Mouse (Mus musculus) mouse embryonic stem cell (cell line): Measurements from ENCODE around the gene Cnga4.
"Not testable (repeated sequence)": the region's sequence is repeated elsewhere in the genome, so short reads cannot be mapped to it uniquely, and the experiment has no call there.

ENCODE experiments used
- in situ Hi-C, 2 experiments: fragments of 300-500 bp; cut with MboI; formaldehyde crosslinking; loops; 1 replicate in 1 of 2; 3 replicates in 1 of 2; pipeline ENCODE4 v1.14.3; 2019 to 2020; ENCODE audit warnings: low sequenced_read_pairs in 2 of 2, low pct_unique_long_range_greater_than_20kb in 1 of 2, mixed read lengths in 1 of 2; ENCODE audit not compliant: unreplicated experiment in 1 of 2

Cnga4 gene

DNA sequence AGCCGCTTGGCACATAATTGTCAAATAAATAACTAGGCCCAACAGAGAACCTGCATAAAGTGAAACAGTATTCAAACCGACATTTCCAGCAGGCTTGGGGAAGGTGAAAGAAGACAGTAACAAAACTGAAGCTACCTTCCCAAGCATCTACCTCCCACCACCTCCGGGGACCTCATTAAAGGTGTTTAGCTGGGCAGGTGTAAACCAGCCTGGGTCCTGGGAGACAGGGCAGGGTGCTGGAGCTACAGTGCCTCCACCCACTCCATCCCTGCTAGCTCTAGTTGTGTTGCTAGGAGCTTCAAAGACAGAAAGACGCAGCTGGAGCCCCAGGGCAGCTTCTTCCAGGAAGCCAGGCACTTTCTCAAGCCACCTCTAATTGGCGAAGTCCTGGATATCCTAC lies at the start of gene Cnga4:
Gene Cnga4 (plus strand): TSS at position 301 of the 400 bp plus-strand sequence.
- in situ Hi-C loops: no loop called here

DNA sequence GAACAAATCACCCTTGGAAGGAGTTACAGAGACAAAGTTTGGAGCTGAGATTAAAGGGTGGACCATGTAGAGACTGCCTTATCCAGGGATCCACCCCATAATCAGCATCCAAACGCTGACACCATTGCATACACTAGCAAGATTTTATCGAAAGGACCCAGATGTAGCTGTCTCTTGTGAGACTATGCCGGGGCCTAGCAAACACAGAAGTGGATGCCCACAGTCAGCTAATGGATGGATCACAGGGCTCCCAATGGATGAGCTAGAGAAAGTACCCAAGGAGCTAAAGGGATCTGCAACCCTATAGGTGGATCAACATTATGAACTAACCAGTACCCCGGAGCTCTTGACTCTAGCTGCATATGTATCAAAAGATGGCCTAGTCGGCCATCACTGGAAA lies 48.3 kb upstream of the Cnga4 start:
- in situ Hi-C loops: not testable (repeated sequence)

DNA sequence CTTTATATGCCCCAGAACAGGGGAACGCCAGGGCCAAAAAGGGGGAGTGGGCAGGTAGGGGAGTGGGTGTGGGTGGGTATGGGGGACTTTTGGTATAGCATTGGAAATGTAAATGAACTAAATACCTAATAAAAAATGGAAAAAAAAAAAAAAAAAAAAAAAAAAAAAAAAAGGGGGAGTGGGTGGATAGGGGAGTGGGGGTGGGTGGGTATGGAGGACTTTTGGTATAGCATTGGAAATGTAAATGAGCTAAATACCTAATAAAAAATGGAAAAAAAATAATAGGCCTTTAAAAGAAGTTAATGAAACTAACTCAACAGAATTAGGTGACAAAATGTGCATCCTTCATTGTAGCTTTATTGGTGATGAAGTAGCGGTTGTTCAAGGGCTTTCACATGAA lies 47.9 kb upstream of the Cnga4 start:
- in situ Hi-C loops: not testable (repeated sequence)

DNA sequence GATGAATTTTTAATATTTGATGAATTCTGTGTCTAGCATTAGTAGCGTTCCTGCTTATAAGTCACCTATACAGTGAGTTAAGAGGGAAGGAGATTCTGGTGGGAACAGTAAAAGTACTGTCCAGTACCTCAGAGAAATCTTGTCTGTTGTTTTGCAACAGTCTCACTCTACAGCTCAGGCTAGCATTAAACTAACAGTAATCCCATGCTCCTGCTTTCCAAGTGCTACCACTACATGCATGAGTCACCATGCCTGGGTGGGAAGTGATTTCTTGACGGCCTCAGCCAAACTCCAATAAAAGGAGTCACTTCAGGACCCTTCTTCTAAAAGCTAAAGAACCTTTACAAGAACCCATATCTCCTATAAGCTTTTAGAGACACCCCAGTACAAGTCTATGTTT lies 42.7 kb upstream of the Cnga4 start:
- in situ Hi-C loops: no loop called here

DNA sequence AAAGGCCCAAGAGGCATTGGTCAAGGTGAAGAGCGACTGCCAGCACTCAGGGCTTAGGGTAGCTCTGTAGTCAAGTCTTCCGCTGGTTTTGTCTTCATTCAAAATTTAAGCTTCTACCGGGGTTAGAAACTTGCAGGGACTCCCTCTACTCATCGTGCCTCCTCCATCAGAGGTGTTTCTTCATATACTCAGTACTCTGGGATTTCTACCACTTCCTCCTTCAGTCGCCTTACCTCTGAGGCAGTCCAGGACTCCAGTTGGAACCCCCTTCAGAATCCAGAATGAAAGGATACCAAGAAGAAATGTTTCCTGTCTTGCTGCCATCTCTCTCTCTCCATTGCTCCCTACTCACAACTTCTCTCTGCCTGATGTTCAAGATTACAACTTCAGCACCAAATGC lies 37.1 kb upstream of the Cnga4 start:
- in situ Hi-C loops: no loop called here

DNA sequence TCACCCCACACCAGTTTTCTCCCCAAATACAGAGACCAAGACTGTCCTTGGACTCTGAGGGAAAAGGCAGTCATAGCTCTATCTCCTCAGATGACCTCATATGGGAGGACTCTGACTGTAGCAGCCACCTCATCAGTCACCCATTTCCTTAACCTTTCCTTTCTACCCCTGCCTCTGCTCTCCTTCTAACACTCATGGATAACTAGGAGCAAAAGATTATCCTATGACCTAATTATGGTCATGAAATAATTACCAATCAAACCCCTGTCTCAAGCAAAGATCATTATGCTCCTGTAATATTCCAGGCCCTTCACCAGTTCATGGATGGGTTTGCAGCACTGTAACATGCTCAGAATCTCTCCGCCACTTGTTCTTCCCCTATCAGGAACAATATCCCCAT lies 36.4 kb upstream of the Cnga4 start, which contains the start of gene Olfr692:
Gene Olfr692 (plus strand): TSS at position 301 of the 400 bp plus-strand sequence.
- in situ Hi-C loops: no loop called here

DNA sequence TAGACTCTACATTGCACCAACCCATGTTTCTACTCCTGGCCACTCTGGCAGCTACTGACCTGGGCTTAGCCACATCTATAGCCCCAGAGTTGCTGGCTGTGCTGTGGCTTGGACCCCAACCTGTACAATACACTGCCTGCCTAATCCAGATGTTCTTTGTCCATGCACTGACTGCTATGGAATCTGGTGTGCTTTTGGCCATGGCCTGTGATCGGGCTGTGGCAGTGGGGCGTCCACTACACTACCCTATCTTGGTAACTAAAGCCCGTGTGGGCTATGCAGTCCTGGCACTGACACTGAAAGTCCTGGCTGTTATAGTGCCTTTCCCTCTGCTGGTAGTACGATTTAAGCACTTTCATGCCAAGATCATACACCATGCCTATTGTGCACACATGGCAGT lies 35.8 kb upstream of the Cnga4 start:
- in situ Hi-C loops: no loop called here

DNA sequence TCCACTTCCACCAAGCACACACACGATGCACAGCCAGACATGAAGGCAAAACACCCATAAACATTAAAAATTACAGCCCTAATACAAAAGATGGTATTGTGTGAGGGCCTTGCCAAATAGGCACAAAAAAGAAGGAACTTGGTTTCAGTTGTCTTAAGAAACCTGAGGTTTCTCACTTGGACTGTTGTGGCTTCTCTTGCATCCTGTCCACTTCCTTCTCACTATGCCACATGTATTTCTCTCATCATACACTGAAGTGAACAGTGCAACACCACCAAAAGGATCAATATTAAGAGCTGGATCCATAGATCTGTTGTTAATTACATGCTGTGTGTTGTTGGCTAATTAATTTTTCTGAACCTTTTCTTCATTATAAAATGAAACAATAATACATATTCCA lies 31.5 kb upstream of the Cnga4 start:
- in situ Hi-C loops: no loop called here

DNA sequence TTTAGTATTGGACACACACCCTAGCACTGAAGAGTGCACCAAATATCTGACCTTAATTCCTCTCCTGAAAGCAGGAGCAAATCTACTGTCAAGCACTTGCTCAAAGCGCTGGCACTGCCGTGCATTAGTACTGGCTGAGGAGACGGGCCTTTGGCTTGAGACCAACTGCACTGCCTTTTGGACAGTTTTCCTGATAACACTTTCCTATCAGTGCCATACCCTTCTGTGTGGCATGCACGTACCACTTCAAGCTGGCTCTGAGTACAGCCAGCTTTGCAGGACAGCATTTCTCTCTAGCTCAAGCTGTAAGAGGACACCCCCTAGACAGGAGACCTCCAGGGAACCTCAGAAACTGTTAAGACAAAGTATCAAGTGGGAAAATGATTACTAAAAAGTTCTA lies 30.9 kb upstream of the Cnga4 start:
- in situ Hi-C loops: no loop called here

DNA sequence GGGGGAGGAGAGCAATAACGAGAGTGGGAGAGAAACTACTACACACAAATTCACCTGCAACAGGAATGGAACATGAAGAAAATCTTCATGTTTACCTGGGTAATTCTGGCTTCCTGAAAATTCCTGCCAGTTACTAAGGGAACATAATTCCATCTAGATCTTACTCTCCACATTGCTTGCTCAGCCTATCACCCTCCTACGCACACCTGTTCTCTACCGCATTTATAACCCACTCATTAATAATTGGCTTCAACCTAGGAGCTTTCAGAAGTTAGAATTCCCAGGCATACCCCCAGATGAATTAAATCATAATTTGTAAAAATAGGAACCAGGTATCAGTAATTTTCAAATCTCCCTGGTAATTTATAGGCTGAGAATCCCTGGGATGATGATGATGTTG lies 30.4 kb upstream of the Cnga4 start:
- in situ Hi-C loops: no loop called here

DNA sequence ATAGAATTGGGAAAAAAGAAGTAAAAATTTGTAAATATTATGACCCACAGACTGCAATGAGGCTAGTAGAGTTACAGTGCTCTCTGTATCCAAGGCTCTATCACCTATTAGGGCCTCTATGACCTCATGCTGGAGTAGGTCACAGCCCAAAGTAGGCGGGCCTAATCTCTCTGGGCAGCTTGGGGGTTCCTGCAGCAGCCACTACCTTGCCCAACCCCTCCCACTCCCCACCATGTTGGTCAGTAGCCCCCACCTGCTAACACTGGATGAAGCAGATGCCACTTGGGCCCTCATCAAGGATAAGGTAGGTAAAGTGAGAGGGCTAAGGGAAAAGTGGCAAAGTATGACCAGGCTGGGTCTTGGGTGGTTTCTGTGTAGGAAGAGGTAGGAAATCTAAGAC lies 29.5 kb upstream of the Cnga4 start, which contains the start of gene Gm5901:
Gene Gm5901 (plus strand): TSS at position 173 of the 400 bp plus-strand sequence.
- in situ Hi-C loops: loop anchor here in 1 of 2 experiments (25.0 kb wide), 1 partner anchor 1138 kb away; the partner anchor contains the start of gene Trim34a

DNA sequence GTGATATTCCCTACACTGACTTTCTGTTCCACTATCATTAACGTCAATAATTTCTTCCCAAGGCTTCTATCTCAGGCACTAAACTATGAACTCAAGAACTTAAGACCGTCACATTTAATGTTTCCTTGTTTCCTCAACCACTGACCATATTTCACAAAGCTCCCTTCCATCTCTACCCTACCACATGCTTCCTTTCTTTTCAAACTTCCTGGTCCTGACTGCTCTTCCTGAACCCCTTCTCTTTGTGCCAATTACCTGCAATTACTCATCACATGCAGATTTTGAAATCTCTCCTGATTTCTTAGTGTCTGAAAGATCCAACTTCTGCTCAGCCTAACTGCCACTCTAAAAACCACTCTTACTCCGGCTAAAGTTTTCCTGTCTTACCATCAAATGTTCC lies 24.0 kb upstream of the Cnga4 start:
- in situ Hi-C loops: loop anchor here in 1 of 2 experiments (25.0 kb wide), 1 partner anchor 1143 kb away; the partner anchor contains the start of gene Trim34a

DNA sequence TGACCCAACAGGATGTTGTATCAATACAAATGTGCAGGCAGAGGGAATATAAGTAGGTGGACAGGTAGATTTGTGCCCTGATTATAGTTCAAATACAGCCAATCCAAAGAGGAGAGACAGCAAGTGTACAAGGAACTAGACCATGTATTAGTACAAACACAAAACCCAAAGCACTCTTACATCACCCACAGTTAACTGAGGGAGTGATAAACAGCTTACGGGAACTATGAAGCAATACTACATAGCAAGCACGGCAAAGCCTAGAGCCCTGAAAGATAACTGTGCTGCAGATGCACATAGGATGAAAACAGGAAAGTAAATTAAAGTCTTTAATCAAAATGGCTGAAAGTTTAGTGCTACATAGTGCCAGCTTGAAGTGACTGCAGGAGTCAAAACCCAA lies 16.7 kb upstream of the Cnga4 start:
- in situ Hi-C loops: loop anchor here in 1 of 2 experiments (25.0 kb wide), 1 partner anchor 1150 kb away; the partner anchor contains the start of gene Trim34a

DNA sequence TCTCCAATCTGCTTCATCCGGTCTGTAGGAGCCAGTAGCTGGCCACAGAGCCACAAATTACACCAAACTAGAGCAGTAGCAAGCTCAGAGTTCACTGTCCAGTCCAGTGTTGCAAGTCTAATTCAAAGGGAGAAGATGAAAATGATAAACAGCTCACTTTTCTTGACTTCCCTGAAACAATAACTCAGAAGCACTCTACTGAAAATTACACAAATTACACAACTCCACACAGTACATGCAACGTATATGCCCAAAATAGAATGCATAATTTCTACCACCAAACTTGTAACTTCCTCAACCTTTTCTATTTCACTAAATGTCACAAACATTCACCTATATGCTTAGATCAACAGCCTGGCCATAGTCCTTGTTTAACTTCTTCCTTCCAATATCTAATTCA lies 14.1 kb upstream of the Cnga4 start:
- in situ Hi-C loops: loop anchor here in 1 of 2 experiments (25.0 kb wide), 1 partner anchor 1153 kb away; the partner anchor contains the start of gene Trim34a

DNA sequence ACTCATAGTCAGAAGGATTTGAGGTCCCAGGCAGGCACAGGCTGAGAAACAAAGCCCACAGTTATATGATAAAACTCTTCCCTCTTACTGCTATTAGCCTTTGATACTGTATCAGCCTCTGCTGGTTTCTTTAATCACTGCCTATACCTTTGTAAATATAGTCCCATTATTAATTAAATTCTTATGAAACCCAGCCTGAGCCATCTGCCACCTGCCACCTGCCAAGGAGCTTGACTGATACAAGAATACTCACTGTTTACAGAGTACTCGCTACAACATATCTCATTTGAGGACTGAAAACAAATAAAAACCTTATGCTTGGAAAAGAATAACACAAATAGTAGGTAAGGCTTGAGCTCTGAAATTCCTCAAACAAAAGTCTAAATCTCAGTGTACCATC lies 9.8 kb upstream of the Cnga4 start:
- in situ Hi-C loops: loop anchor here in 1 of 2 experiments (25.0 kb wide), 1 partner anchor 1157 kb away; the partner anchor contains the start of gene Trim34a

DNA sequence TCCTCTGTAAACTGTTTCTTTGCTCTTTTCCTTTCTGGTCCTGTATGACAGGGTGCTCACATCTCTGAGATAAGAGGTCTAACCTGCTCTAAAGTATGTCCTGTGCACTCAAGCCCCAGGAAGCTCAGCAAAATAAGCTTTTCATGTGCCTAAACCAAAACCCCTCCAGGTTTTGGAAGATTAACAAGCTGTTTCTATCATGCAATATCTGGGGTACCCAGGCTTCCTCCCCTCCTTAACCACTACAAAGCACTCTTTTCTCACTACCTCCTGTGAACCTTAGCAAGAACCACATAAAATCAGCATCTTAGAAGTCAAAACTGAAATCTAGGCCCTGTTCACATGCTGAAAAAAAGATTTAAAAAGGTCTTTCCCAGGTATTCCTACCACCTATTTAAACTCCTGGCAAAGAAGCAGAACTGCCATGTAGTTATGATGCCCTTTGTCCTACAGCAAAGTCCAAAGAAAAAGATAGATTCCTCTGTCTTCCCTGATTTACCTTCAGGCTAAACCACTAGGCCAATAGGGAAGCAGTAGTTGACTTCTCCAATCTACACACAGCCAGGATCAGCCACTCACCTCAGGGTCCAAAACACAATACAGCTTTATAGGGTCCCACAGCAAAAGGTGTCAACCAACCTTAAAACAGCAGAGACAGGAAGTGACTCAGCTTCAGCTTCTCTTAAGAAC lies 9.1 kb upstream of the Cnga4 start:
- in situ Hi-C loops: loop anchor here in 1 of 2 experiments (25.0 kb wide), 1 partner anchor 1158 kb away; the partner anchor contains the start of gene Trim34a

DNA sequence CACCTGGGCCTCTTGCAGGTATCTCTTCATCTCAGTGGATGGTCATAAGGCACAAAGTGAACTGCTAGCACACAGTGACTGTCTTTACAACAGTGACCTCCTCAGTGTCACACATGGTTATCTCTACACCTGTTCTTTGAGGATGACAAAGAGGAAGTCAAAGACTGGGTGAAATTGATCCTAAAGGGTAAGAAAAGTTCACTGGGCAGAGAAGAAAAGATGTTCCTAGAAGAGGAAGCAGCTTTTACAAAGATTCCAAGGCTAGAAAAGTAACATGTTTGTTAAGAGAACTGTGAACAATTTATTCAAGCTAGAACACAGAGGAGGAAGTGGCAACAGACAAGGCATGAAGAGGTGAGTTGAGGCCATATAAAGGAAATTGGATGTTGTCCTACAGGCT lies 8.2 kb upstream of the Cnga4 start:
- in situ Hi-C loops: loop anchor here in 1 of 2 experiments (25.0 kb wide), 1 partner anchor 1159 kb away; the partner anchor contains the start of gene Trim34a

DNA sequence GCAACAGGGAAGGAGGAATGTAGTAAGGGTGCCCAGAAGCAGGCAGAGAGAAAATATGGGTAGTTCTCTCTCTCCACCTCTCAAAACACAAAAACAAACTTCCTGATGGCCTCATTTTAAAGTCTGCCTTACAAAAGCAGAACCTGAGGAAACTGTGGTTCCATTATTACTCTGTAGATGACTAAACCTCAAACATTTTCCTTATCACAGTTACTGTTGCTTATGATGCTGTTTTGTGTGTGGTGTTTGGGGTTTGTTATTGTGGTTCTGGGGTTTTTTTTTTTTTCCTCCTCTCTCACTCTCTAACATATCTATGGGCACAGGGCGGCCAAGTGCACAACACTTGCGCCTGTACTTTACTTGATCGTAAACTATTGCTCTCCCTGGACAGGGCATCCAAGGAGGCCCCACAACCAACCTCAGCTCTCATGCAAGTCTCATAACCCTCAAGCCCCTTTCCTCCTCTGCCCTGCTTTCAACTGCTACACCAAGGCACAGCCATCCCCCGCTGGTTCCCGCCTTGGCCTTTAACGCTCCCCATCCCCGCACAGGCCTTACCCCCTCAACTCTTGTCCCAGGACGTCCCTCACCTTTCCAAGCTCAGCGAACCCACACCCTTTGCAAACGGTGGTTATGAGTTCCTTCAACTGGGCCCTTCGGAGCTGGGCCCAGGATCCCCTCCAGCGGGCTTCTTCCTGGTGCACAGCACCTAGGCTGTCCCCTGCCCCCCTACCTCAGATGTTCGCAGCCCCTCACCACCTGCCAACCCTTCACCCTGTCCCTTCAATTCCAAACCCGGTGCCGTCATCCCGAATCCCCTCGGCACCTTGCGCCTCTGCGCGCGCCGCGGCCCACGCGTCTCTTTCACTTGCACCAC lies 5.1 kb upstream of the Cnga4 start:
- in situ Hi-C loops: loop anchor here in 1 of 2 experiments (25.0 kb wide), 1 partner anchor 1162 kb away; the partner anchor contains the start of gene Trim34a
